Mouse (Mus musculus): ENCODE measurements at regions not wholly inside any gene's neighbourhood (a gene's known extent, or its start where the extent isn't known, plus 50 kb on each side); places are given as distances from the start of the nearest gene placed in this dataset.

- no peak overlapping the region for H3K27ac ChIP-seq (ENCODE audit: insufficient read depth, low read depth, low read length)
- H3K4me3 ChIP-seq (ENCODE audit: low read depth, low read length): no peak overlapping the region
- no peaks in the 10 kb centered on the region for H3K27me3 ChIP-seq (ENCODE audit: control insufficient read depth, insufficient read depth, low read length)
- WGBS: 80% methylated on average over 11 of the region's 11 CpGs
- TF ChIP-seq CTCF (IDR thresholded peaks at IDR 0.05; ENCODE audit: extremely low read depth, insufficient read length, insufficient replicate concordance, low read depth, low read length): no peak
- no peak for TF ChIP-seq POLR2A (IDR thresholded peaks at IDR 0.05; ENCODE audit: low read depth, low read length)
- no peaks in the 10 kb centered on the region for H3K4me1 ChIP-seq (ENCODE audit: control insufficient read depth, insufficient read depth, insufficient read length, low read length)
- H3K36me3 ChIP-seq (ENCODE audit: control insufficient read depth, insufficient read depth, low read length): no peaks in the 10 kb centered on the region
Measured at GRCm38 (mm10) chr9:88085181-88085816, 241.7 kb upstream of the Nt5e start.

- Histone ChIP-seq H3K27ac (ENCODE audit: insufficient read depth, low read depth, low read length) (no peak overlapping the region), H3K36me3 (ENCODE audit: control insufficient read depth, insufficient read depth, low read length) (no peaks in the 10 kb centered on the region), H3K4me3 (ENCODE audit: low read depth, low read length) (no peak overlapping the region), H3K27me3 (ENCODE audit: control insufficient read depth, insufficient read depth, low read length) (no peaks in the 10 kb centered on the region), H3K4me1 (ENCODE audit: control insufficient read depth, insufficient read depth, insufficient read length, low read length) (no peaks in the 10 kb centered on the region)
- 60% methylated on average over 3 of the region's 3 CpGs for WGBS
- TF ChIP-seq POLR2A (IDR thresholded peaks at IDR 0.05; ENCODE audit: low read depth, low read length) (no peak), CTCF (IDR thresholded peaks at IDR 0.05; ENCODE audit: extremely low read depth, insufficient read length, insufficient replicate concordance, low read depth, low read length) (no peak)
Measured at GRCm38 (mm10) chr9:88085866-88086265, 241.1 kb upstream of the Nt5e start.

GRCm38 (mm10) chr9:88091781-88092527 lies 235.0 kb upstream of the Nt5e start:
- no peak overlapping the region for H3K27ac ChIP-seq (ENCODE audit: insufficient read depth, low read depth, low read length)
- TF ChIP-seq POLR2A (IDR thresholded peaks at IDR 0.05; ENCODE audit: low read depth, low read length) (no peak), CTCF (IDR thresholded peaks at IDR 0.05; ENCODE audit: extremely low read depth, insufficient read length, insufficient replicate concordance, low read depth, low read length) (no peak)
- no peak overlapping the region for H3K4me3 ChIP-seq (ENCODE audit: low read depth, low read length)

GRCm38 (mm10) chr9:88092561-88092960 lies 234.4 kb upstream of the Nt5e start:
- H3K27me3 ChIP-seq (ENCODE audit: control insufficient read depth, insufficient read depth, low read length): no peaks in the 10 kb centered on the region
- H3K4me3 ChIP-seq (ENCODE audit: low read depth, low read length): no peak overlapping the region
- H3K36me3 ChIP-seq (ENCODE audit: control insufficient read depth, insufficient read depth, low read length): no peaks in the 10 kb centered on the region
- no peaks in the 10 kb centered on the region for H3K4me1 ChIP-seq (ENCODE audit: control insufficient read depth, insufficient read depth, insufficient read length, low read length)
- WGBS: 64% methylated on average over 4 of the region's 4 CpGs
- TF ChIP-seq POLR2A (IDR thresholded peaks at IDR 0.05; ENCODE audit: low read depth, low read length) (no peak), CTCF (IDR thresholded peaks at IDR 0.05; ENCODE audit: extremely low read depth, insufficient read length, insufficient replicate concordance, low read depth, low read length) (no peak)
- no peak overlapping the region for H3K27ac ChIP-seq (ENCODE audit: insufficient read depth, low read depth, low read length)

More at GRCm38 (mm10) chr9:88091781-88092527, 235.0 kb upstream of the Nt5e start:
- no peaks in the 10 kb centered on the region for H3K4me1 ChIP-seq (ENCODE audit: control insufficient read depth, insufficient read depth, insufficient read length, low read length)
- H3K27me3 ChIP-seq (ENCODE audit: control insufficient read depth, insufficient read depth, low read length): no peaks in the 10 kb centered on the region
- no peaks in the 10 kb centered on the region for H3K36me3 ChIP-seq (ENCODE audit: control insufficient read depth, insufficient read depth, low read length)
- 58% methylated on average over 8 of the region's 8 CpGs for WGBS

- Histone ChIP-seq H3K27me3 (ENCODE audit: control insufficient read depth, insufficient read depth, low read length) (no peaks in the 10 kb centered on the region), H3K4me1 (ENCODE audit: control insufficient read depth, insufficient read depth, insufficient read length, low read length) (no peaks in the 10 kb centered on the region), H3K36me3 (ENCODE audit: control insufficient read depth, insufficient read depth, low read length) (no peaks in the 10 kb centered on the region), H3K27ac (ENCODE audit: insufficient read depth, low read depth, low read length) (no peak overlapping the region), H3K4me3 (ENCODE audit: low read depth, low read length) (no peak overlapping the region)
- no peak for TF ChIP-seq CTCF (IDR thresholded peaks at IDR 0.05; ENCODE audit: extremely low read depth, insufficient read length, insufficient replicate concordance, low read depth, low read length)
- 38% methylated on average over 1 of the region's 1 CpGs for WGBS
Measured at GRCm38 (mm10) chr9:88113094-88113493, 213.9 kb upstream of the Nt5e start.

- WGBS: 88% methylated on average over 5 of the region's 5 CpGs
- Histone ChIP-seq H3K4me3 (ENCODE audit: low read depth, low read length) (no peak overlapping the region), H3K27me3 (ENCODE audit: control insufficient read depth, insufficient read depth, low read length) (no peaks in the 10 kb centered on the region), H3K4me1 (ENCODE audit: control insufficient read depth, insufficient read depth, insufficient read length, low read length) (no peaks in the 10 kb centered on the region), H3K27ac (ENCODE audit: insufficient read depth, low read depth, low read length) (no peak overlapping the region), H3K36me3 (ENCODE audit: control insufficient read depth, insufficient read depth, low read length) (no peaks in the 10 kb centered on the region)
- no peak for TF ChIP-seq POLR2A (IDR thresholded peaks at IDR 0.05; ENCODE audit: low read depth, low read length)
- no peak for TF ChIP-seq CTCF (IDR thresholded peaks at IDR 0.05; ENCODE audit: extremely low read depth, insufficient read length, insufficient replicate concordance, low read depth, low read length)
Measured at GRCm38 (mm10) chr9:88120536-88120935, 206.5 kb upstream of the Nt5e start.

GRCm38 (mm10) chr9:88120963-88121570 lies 205.9 kb upstream of the Nt5e start:
- no peaks in the 10 kb centered on the region for H3K27me3 ChIP-seq (ENCODE audit: control insufficient read depth, insufficient read depth, low read length)
- no peaks in the 10 kb centered on the region for H3K36me3 ChIP-seq (ENCODE audit: control insufficient read depth, insufficient read depth, low read length)
- no peaks in the 10 kb centered on the region for H3K4me1 ChIP-seq (ENCODE audit: control insufficient read depth, insufficient read depth, insufficient read length, low read length)
- TF ChIP-seq POLR2A (IDR thresholded peaks at IDR 0.05; ENCODE audit: low read depth, low read length) (no peak), CTCF (IDR thresholded peaks at IDR 0.05; ENCODE audit: extremely low read depth, insufficient read length, insufficient replicate concordance, low read depth, low read length) (no peak)
- H3K27ac ChIP-seq (ENCODE audit: insufficient read depth, low read depth, low read length): no peak overlapping the region
- no peak overlapping the region for H3K4me3 ChIP-seq (ENCODE audit: low read depth, low read length)
- 86% methylated on average over 11 of the region's 11 CpGs for WGBS

Data from small intestine, adult 2 months (tissue).